Mouse (Mus musculus) erythroblast, embryonic 14.5 days (primary cell): Measurements from ENCODE around the gene Rcn1. TPM values are rescaled to one million over a fixed set of nuclear protein-coding genes. Genes with fewer than 3 reads are reported as not detected.

Experiments
- H3K27me3 ChIP-seq: 2 replicates; pipeline ENCODE4 v1.6.1; 2012; ENCODE audit warnings: inconsistent platforms; ENCODE audit not compliant: control insufficient read depth
- H3K36me3 ChIP-seq: 2 replicates; pipeline ENCODE4 v1.6.1; 2012; ENCODE audit warnings: mild to moderate bottlenecking, inconsistent platforms; ENCODE audit not compliant: control insufficient read depth
- H3K4me1 ChIP-seq: 2 replicates; pipeline ENCODE4 v1.6.1; 2012; ENCODE audit warnings: inconsistent platforms; ENCODE audit not compliant: control insufficient read depth
- H3K4me3 ChIP-seq: replicated peaks from 2 replicates; pipeline ENCODE3; 2012; ENCODE audit warnings: moderate library complexity, mild to moderate bottlenecking, inconsistent platforms
- H3K9me3 ChIP-seq: 2 replicates; pipeline ENCODE4 v1.6.1; 2012; ENCODE audit warnings: low read length, inconsistent platforms, mixed read lengths; ENCODE audit not compliant: control insufficient read depth
- GATA1 ChIP-seq: IDR thresholded peaks from 2 replicates; pipeline ENCODE4 v1.6.1; 2012; ENCODE audit warnings: low read length, inconsistent platforms, mixed read lengths
- TAL1 ChIP-seq: IDR thresholded peaks from 3 replicates; pipeline ENCODE4 v1.6.1; 2012; ENCODE audit warnings: low read length, inconsistent platforms, mixed read lengths
- polyA plus RNA-seq: library from polyadenylated mRNA; stranded (reverse); fragments of >175 nt; gene quantifications from 2 replicates; pipeline ENCODE4 v1.2.3, GENCODE M21; 2012

Rcn1 gene
- polyA plus RNA-seq, 1 experiment, result 0.12 TPM

GRCm38 (mm10) chr2:105370240-105370639 lies 28.9 kb downstream of the Rcn1 start:
- no peak overlapping the region for H3K4me3 ChIP-seq
- TF ChIP-seq TAL1 (no peak), GATA1 (no peak)
- peaks cover 17% of the 10 kb centered on the region for H3K27me3 ChIP-seq
- H3K4me1 ChIP-seq, result no peaks in the 10 kb centered on the region
- H3K36me3 ChIP-seq, result no peaks in the 10 kb centered on the region
- H3K9me3 ChIP-seq, result no peaks in the 10 kb centered on the region

GRCm38 (mm10) chr2:105367623-105368022 lies 31.5 kb downstream of the Rcn1 start:
- no peaks in the 10 kb centered on the region for H3K36me3 ChIP-seq
- peaks cover 16% of the 10 kb centered on the region for H3K27me3 ChIP-seq
- no peaks in the 10 kb centered on the region for H3K9me3 ChIP-seq
- H3K4me1 ChIP-seq, result no peaks in the 10 kb centered on the region
- no peak overlapping the region for H3K4me3 ChIP-seq
- TF ChIP-seq TAL1 (no peak), GATA1 (no peak)

DNA sequence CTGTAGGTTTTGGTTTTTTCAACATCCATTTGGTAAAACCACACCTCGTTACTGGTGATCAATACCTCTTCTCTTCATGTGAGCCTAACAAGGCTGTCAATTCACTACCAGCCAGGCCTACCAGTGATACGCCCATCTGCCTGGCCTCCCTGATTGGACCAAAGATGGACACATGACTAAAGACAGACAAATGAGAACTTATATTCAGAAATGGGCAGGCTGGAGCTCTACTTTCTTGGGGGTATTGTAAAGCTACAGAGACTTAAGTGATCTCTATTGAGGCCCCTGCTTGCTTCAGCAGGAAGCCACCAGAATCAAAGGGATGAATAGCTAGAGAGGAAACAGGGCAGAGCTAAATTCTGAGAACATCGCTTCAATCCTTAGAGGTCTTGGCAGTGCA lies 41.1 kb downstream of the Rcn1 start:
- no peaks in the 10 kb centered on the region for H3K4me1 ChIP-seq
- no peaks in the 10 kb centered on the region for H3K36me3 ChIP-seq
- no peak overlapping the region for H3K4me3 ChIP-seq
- no peaks in the 10 kb centered on the region for H3K27me3 ChIP-seq
- TF ChIP-seq GATA1, result no peak
- TF ChIP-seq TAL1, result no peak
- no peaks in the 10 kb centered on the region for H3K9me3 ChIP-seq

- no peaks in the 10 kb centered on the region for H3K27me3 ChIP-seq
- no peaks in the 10 kb centered on the region for H3K9me3 ChIP-seq
- H3K36me3 ChIP-seq, result no peaks in the 10 kb centered on the region
- H3K4me1 ChIP-seq, result no peaks in the 10 kb centered on the region
- no peak for TF ChIP-seq TAL1
- TF ChIP-seq GATA1, result no peak
- no peak overlapping the region for H3K4me3 ChIP-seq
Measured at GRCm38 (mm10) chr2:105356791-105357190, 42.3 kb downstream of the Rcn1 start.

GRCm38 (mm10) chr2:105348886-105349285 lies 50.2 kb downstream of the Rcn1 start:
- TF ChIP-seq GATA1, result no peak
- no peak for TF ChIP-seq TAL1
- Histone ChIP-seq H3K4me1 (no peaks in the 10 kb centered on the region), H3K36me3 (no peaks in the 10 kb centered on the region), H3K4me3 (no peak overlapping the region), H3K27me3 (no peaks in the 10 kb centered on the region), H3K9me3 (no peaks in the 10 kb centered on the region)

DNA sequence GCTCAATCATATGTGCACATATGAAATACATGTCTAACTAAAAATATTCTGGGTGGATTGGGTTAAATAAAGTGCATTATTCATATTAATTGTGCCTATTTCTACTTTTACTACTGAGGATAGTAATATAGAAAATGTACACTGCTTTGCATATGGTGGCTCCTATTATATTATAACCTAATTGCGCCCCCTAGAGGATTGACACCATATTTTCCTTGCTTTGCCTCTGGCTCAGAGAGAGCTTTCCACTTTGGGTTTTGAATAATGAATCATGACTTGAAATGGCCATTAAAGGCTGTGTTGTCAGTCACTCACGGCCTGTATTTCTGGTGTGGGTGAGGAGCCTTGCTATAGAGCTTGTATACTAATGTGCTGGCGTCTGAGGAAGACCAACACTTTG lies 59.1 kb downstream of the Rcn1 start:
- H3K9me3 ChIP-seq, result no peaks in the 10 kb centered on the region
- no peak overlapping the region for H3K4me3 ChIP-seq
- no peaks in the 10 kb centered on the region for H3K27me3 ChIP-seq
- no peaks in the 10 kb centered on the region for H3K36me3 ChIP-seq
- TF ChIP-seq GATA1, result no peak
- TF ChIP-seq TAL1, result no peak
- no peaks in the 10 kb centered on the region for H3K4me1 ChIP-seq

- Histone ChIP-seq H3K27me3 (no peaks in the 10 kb centered on the region), H3K36me3 (no peaks in the 10 kb centered on the region), H3K4me1 (no peaks in the 10 kb centered on the region), H3K4me3 (no peak overlapping the region), H3K9me3 (no peaks in the 10 kb centered on the region)
- TF ChIP-seq GATA1, result no peak
- no peak for TF ChIP-seq TAL1
Measured at GRCm38 (mm10) chr2:105337171-105337875, 61.8 kb downstream of the Rcn1 start.

GRCm38 (mm10) chr2:105336314-105337027 lies 62.6 kb downstream of the Rcn1 start:
- Histone ChIP-seq H3K4me3 (no peak overlapping the region), H3K4me1 (no peaks in the 10 kb centered on the region), H3K36me3 (no peaks in the 10 kb centered on the region), H3K27me3 (no peaks in the 10 kb centered on the region), H3K9me3 (no peaks in the 10 kb centered on the region)
- TF ChIP-seq TAL1 (no peak), GATA1 (no peak)

Other genes with a start within 250 kb of the Rcn1 start
- gene Them7, start 175.0 kb downstream of the Rcn1 start, polyA plus RNA-seq, result not detected in 2 replicates